Mouse (Mus musculus) hindbrain, embryonic 11.5 days (tissue): ENCODE measurements around the gene Gria1. TPM values are rescaled to one million over a fixed set of nuclear protein-coding genes. Genes with fewer than 3 reads are reported as not detected.

Experiments
- ATAC-seq: fragments of 200-750 bp; cut with Nextera tagmentation; 2 replicates; pipeline ENCODE4 v1.8.0; 2017; ENCODE audit warnings: mild to moderate bottlenecking, moderate TSS enrichment, moderate library complexity; ENCODE audit not compliant: low FRiP score
- DNase-seq: peaks from one replicate; pipeline ENCODE4 v3.0.0-alpha.2; 2015; ENCODE audit warnings: low spot score
- H3K27ac ChIP-seq: fragments of 300-500 bp; sonication (generic); 2 replicates; pipeline ENCODE4 v1.5.1; 2014; ENCODE audit warnings: mild to moderate bottlenecking, low read depth, low read length
- H3K27me3 ChIP-seq: fragments of 300-500 bp; sonication (generic); 2 replicates; pipeline ENCODE4 v1.6.1; 2014; ENCODE audit warnings: mild to moderate bottlenecking, low read length, moderate library complexity, mixed read lengths; ENCODE audit not compliant: control insufficient read depth, insufficient read depth
- H3K36me3 ChIP-seq: fragments of 300-500 bp; sonication (generic); 2 replicates; pipeline ENCODE4 v1.6.1; 2014; ENCODE audit warnings: mild to moderate bottlenecking, low read length, moderate library complexity, mixed read lengths; ENCODE audit not compliant: control insufficient read depth, insufficient read depth
- H3K4me1 ChIP-seq: fragments of 300-500 bp; sonication (generic); replicated peaks from 2 replicates; pipeline ENCODE4 v1.6.1; 2014; ENCODE audit warnings: low read length, mixed read lengths; ENCODE audit not compliant: control insufficient read depth, insufficient read depth
- H3K4me2 ChIP-seq: fragments of 300-500 bp; sonication (generic); replicated peaks from 2 replicates; pipeline ENCODE4 v1.6.1; 2014; ENCODE audit warnings: mild to moderate bottlenecking, low read depth, low read length
- H3K4me3 ChIP-seq: fragments of 300-500 bp; sonication (generic); 2 replicates; pipeline ENCODE4 v1.5.1; 2014; ENCODE audit warnings: low read depth, low read length
- H3K9ac ChIP-seq: fragments of 300-500 bp; sonication (generic); 2 replicates; pipeline ENCODE4 v1.6.1; 2014; ENCODE audit warnings: low read depth, low read length
- H3K9me3 ChIP-seq: fragments of 300-500 bp; sonication (generic); 2 replicates; pipeline ENCODE4 v1.6.1; 2016; ENCODE audit warnings: low read length; ENCODE audit not compliant: control insufficient read depth
- WGBS: fragments of 180-500 bp; shearing (Covaris S2); extraction: QIAGEN DNeasy Blood & Tissue Kit; methylation state at CpG from one replicate; pipeline ENCODE4 v1.1.7; 2014; 5-methylcytosine and 5-hydroxymethylcytosine counted together
- polyA plus RNA-seq: library from polyadenylated mRNA; unstranded; fragments of >200 nt; fragmentation: Nextera tagmentation; extraction: Ambion mirVana; gene quantifications from 2 replicates; pipeline ENCODE4 v1.2.1, GENCODE M21; 2014

Gria1 gene
- polyA plus RNA-seq, 1 experiment from 2014 or later, result 2.8 TPM

- Histone ChIP-seq H3K36me3 (no peaks in the 10 kb centered on the region), H3K9ac (no peak overlapping the region), H3K4me1 (no peaks in the 10 kb centered on the region), H3K27ac (no peak overlapping the region), H3K4me2 (no peak overlapping the region), H3K27me3 (no peaks in the 10 kb centered on the region), H3K9me3 (no peaks in the 10 kb centered on the region), H3K4me3 (no peak overlapping the region)
- no peak for ATAC-seq
- no peak for DNase-seq
- 73% methylated on average over 6 of the region's 6 CpGs for WGBS
Observed at GRCm38 (mm10) chr11:57010611-57011010, 576 bp upstream of the Gria1 start.

- WGBS, result 2% methylated on average over 11 of the region's 11 CpGs
- peak overlapping the region; percentile 56 for H3K9ac ChIP-seq
- no peak for ATAC-seq
- H3K36me3 ChIP-seq, result no peaks in the 10 kb centered on the region
- no peaks in the 10 kb centered on the region for H3K9me3 ChIP-seq
- H3K4me3 ChIP-seq, result peak overlapping the region; percentile 12
- DNase-seq, result peak; percentile 37
- no peaks in the 10 kb centered on the region for H3K27me3 ChIP-seq
- H3K27ac ChIP-seq, result no peak overlapping the region
- no peaks in the 10 kb centered on the region for H3K4me1 ChIP-seq
- peak overlapping the region; percentile 38 for H3K4me2 ChIP-seq
Observed at GRCm38 (mm10) chr11:57011691-57012039, 478 bp downstream of the Gria1 start.

- Histone ChIP-seq H3K27ac (no peak overlapping the region), H3K4me3 (peak overlapping the region; percentile 12), H3K27me3 (no peaks in the 10 kb centered on the region), H3K9me3 (no peaks in the 10 kb centered on the region), H3K4me2 (peak overlapping the region; percentile 38), H3K36me3 (no peaks in the 10 kb centered on the region), H3K9ac (peak overlapping the region; percentile 56; the same call in 1 of the 2 replicates), H3K4me1 (no peaks in the 10 kb centered on the region)
- ATAC-seq (no peak), DNase-seq (no peak)
- 50% methylated on average over 13 of the region's 13 CpGs for WGBS
Observed at GRCm38 (mm10) chr11:57012287-57012921, 1.2 kb downstream of the Gria1 start.

GRCm38 (mm10) chr11:57013464-57014190, 2.4 kb downstream of the Gria1 start:
- ATAC-seq (no peak), DNase-seq (no peak)
- H3K9ac ChIP-seq, result no peak overlapping the region
- WGBS, result 75% methylated on average over 9 of the region's 9 CpGs
- H3K4me3 ChIP-seq, result no peak overlapping the region
- no peaks in the 10 kb centered on the region for H3K4me1 ChIP-seq
- no peaks in the 10 kb centered on the region for H3K36me3 ChIP-seq
- no peaks in the 10 kb centered on the region for H3K9me3 ChIP-seq
- H3K27ac ChIP-seq, result no peak overlapping the region
- H3K4me2 ChIP-seq, result no peak overlapping the region
- no peaks in the 10 kb centered on the region for H3K27me3 ChIP-seq

GRCm38 (mm10) chr11:57014396-57014795, 3.2 kb downstream of the Gria1 start:
- no peak for ATAC-seq

GRCm38 (mm10) chr11:57018536-57018935, 7.3 kb downstream of the Gria1 start:
- Histone ChIP-seq H3K36me3 (no peaks in the 10 kb centered on the region), H3K4me1 (no peaks in the 10 kb centered on the region), H3K27ac (no peak overlapping the region), H3K4me3 (no peak overlapping the region), H3K4me2 (no peak overlapping the region), H3K27me3 (no peaks in the 10 kb centered on the region), H3K9ac (no peak overlapping the region), H3K9me3 (no peaks in the 10 kb centered on the region)
- ATAC-seq, result no peak
- WGBS, result 83% methylated on average over 4 of the region's 4 CpGs
- DNase-seq, result no peak

More at GRCm38 (mm10) chr11:57014396-57014795, 3.2 kb downstream of the Gria1 start:
- Histone ChIP-seq H3K9ac (no peak overlapping the region), H3K4me2 (no peak overlapping the region), H3K27ac (no peak overlapping the region), H3K9me3 (no peaks in the 10 kb centered on the region), H3K36me3 (no peaks in the 10 kb centered on the region), H3K27me3 (no peaks in the 10 kb centered on the region), H3K4me3 (no peak overlapping the region), H3K4me1 (no peaks in the 10 kb centered on the region)
- no peak for DNase-seq
- 77% methylated on average over 5 of the region's 6 CpGs for WGBS

GRCm38 (mm10) chr11:57022400-57022799, 11.2 kb downstream of the Gria1 start:
- H3K27me3 ChIP-seq, result no peaks in the 10 kb centered on the region

GRCm38 (mm10) chr11:57030448-57030847, 19.3 kb downstream of the Gria1 start:
- H3K4me2 ChIP-seq, result no peak overlapping the region
- no peaks in the 10 kb centered on the region for H3K4me1 ChIP-seq
- no peak overlapping the region for H3K9ac ChIP-seq
- ATAC-seq, result no peak
- H3K9me3 ChIP-seq, result no peaks in the 10 kb centered on the region
- no peak overlapping the region for H3K27ac ChIP-seq
- WGBS, result 67% methylated on average over 5 of the region's 5 CpGs
- no peaks in the 10 kb centered on the region for H3K27me3 ChIP-seq
- no peaks in the 10 kb centered on the region for H3K36me3 ChIP-seq
- no peak overlapping the region for H3K4me3 ChIP-seq
- no peak for DNase-seq

More at GRCm38 (mm10) chr11:57022400-57022799, 11.2 kb downstream of the Gria1 start:
- H3K27ac ChIP-seq, result no peak overlapping the region
- H3K9ac ChIP-seq, result no peak overlapping the region
- WGBS, result 46% methylated on average over 4 of the region's 4 CpGs
- DNase-seq, result no peak
- H3K9me3 ChIP-seq, result no peaks in the 10 kb centered on the region
- H3K36me3 ChIP-seq, result no peaks in the 10 kb centered on the region
- H3K4me3 ChIP-seq, result no peak overlapping the region
- no peak overlapping the region for H3K4me2 ChIP-seq
- H3K4me1 ChIP-seq, result no peaks in the 10 kb centered on the region
- no peak for ATAC-seq

GRCm38 (mm10) chr11:57038807-57039206, 27.6 kb downstream of the Gria1 start:
- Histone ChIP-seq H3K4me3 (no peak overlapping the region), H3K4me1 (no peaks in the 10 kb centered on the region), H3K4me2 (no peak overlapping the region), H3K27ac (no peak overlapping the region), H3K9ac (no peak overlapping the region), H3K27me3 (no peaks in the 10 kb centered on the region), H3K9me3 (no peaks in the 10 kb centered on the region), H3K36me3 (no peaks in the 10 kb centered on the region)
- WGBS, result 59% methylated on average over 7 of the region's 7 CpGs
- ATAC-seq (no peak), DNase-seq (no peak)
